Mouse (Mus musculus) limb, embryonic 12.5 days (tissue): ENCODE measurements at regions not wholly inside any gene's neighbourhood (a gene's known extent, or its start where the extent isn't known, plus 50 kb on each side); places are given as distances from the start of the nearest gene placed in this dataset.

ENCODE experiments used
- ATAC-seq: fragments of 200-750 bp; cut with Nextera tagmentation; 2 replicates; pipeline ENCODE4 v1.8.0; 2017; ENCODE audit warnings: low read depth, moderate TSS enrichment; ENCODE audit not compliant: insufficient number of reproducible peaks, insufficient read depth, low FRiP score, low TSS enrichment
- H3K27ac ChIP-seq: fragments of 300-500 bp; sonication (generic); 2 replicates; pipeline ENCODE4 v1.5.1; 2016; ENCODE audit warnings: mild to moderate bottlenecking, moderate library complexity
- H3K27me3 ChIP-seq: fragments of 300-500 bp; sonication (generic); 2 replicates; pipeline ENCODE4 v1.6.1; 2016; ENCODE audit warnings: mild to moderate bottlenecking, moderate library complexity
- H3K36me3 ChIP-seq: fragments of 300-500 bp; sonication (generic); 2 replicates; pipeline ENCODE4 v1.6.1; 2016; ENCODE audit warnings: mild to moderate bottlenecking, moderate library complexity
- H3K4me1 ChIP-seq: fragments of 300-500 bp; sonication (generic); replicated peaks from 2 replicates; pipeline ENCODE4 v1.6.1; 2016
- H3K4me2 ChIP-seq: fragments of 300-500 bp; sonication (generic); 2 replicates; pipeline ENCODE4 v1.6.1; 2016; ENCODE audit warnings: mild to moderate bottlenecking, moderate library complexity
- H3K4me3 ChIP-seq: fragments of 300-500 bp; sonication (generic); replicated peaks from 2 replicates; pipeline ENCODE4 v1.5.1; 2016; ENCODE audit warnings: mild to moderate bottlenecking
- H3K9ac ChIP-seq: fragments of 300-500 bp; sonication (generic); replicated peaks from 2 replicates; pipeline ENCODE4 v1.6.1; 2016; ENCODE audit warnings: mild to moderate bottlenecking, moderate library complexity
- H3K9me3 ChIP-seq: fragments of 300-500 bp; sonication (generic); 2 replicates; pipeline ENCODE4 v1.6.1; 2016; ENCODE audit warnings: mild to moderate bottlenecking, moderate library complexity
- WGBS: fragments of 180-500 bp; shearing (Covaris S2); methylation state at CpG from one replicate; pipeline ENCODE4 v1.1.7; 2016; 5-methylcytosine and 5-hydroxymethylcytosine counted together

DNA sequence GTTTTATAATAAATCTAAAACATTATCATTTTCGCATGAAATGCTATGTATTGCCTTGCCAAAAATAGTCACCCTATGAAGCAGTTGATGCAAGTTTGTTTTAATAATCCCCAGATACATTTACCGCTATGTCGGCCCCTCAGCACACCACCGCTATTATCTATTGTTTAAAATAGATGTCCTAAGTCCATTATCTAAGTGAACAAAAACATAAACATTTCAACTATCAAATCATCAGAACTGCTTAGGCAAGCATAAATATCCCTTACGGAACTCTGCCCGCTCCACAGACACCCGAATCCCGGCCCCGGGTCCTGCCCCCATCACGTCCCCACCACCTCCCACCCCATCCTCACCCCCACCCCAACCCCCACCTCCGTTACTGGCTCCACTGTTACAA is 196.8 kb upstream of the Paip1 start:
- no peak for ATAC-seq
- WGBS = 95% methylated on average over 11 of the region's 11 CpGs

DNA sequence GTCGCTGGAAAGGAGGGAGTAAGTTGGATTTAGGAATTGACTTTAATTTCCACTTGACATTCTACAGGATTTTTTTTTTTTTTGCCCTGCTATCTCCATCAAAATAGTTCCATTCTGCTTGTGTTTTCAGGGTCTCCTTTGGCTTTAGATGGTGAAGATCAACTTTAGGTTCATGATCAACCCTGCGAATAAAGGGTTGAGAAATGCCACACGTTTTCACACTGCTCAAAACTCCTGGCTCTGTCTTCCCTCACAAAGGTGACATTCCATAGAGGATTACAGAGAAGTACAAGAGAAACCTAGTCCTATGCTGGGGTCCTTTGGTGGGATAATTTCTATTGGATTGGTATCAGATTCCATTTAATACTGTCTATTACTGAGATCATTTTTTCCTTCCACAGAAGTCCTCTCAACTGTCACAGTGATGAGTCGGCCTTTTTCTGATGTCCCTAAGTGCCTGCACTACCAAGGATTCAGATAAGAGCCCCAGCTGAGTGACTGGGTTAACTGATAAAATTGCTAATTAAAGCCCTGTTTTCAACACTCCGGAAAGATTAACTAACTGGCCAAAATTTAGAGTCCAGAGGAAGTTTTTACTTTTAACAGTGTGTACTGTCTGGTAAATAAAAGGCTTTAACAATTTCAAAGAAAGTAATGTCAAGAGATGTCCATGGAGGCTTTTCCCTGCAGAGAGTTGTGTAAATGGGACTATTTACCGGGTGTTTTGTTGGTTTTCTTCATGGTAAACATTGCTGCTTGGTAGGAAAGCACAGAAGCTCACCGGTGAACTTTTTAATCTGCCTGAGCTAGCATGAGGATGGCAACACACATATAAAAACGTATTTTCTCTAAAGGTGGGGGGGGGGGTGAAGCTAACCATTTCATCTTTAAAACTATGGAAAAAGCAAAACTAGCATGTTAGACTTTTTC is 196.0 kb upstream of the Paip1 start:
- H3K4me2 ChIP-seq = no peak overlapping the region
- no peaks in the 10 kb centered on the region for H3K27me3 ChIP-seq
- WGBS = 70% methylated on average over 8 of the region's 8 CpGs
- no peak overlapping the region for H3K27ac ChIP-seq
- no peak for ATAC-seq
- no peaks in the 10 kb centered on the region for H3K9me3 ChIP-seq
- H3K4me1 ChIP-seq = no peaks in the 10 kb centered on the region
- no peak overlapping the region for H3K9ac ChIP-seq
- H3K36me3 ChIP-seq = no peaks in the 10 kb centered on the region
- no peak overlapping the region for H3K4me3 ChIP-seq

More for the DNA sequence above, 196.8 kb upstream of the Paip1 start:
- Histone ChIP-seq H3K9me3 (no peaks in the 10 kb centered on the region), H3K4me1 (no peaks in the 10 kb centered on the region), H3K4me3 (no peak overlapping the region), H3K27ac (no peak overlapping the region), H3K9ac (no peak overlapping the region), H3K27me3 (no peaks in the 10 kb centered on the region), H3K36me3 (no peaks in the 10 kb centered on the region), H3K4me2 (no peak overlapping the region)

DNA sequence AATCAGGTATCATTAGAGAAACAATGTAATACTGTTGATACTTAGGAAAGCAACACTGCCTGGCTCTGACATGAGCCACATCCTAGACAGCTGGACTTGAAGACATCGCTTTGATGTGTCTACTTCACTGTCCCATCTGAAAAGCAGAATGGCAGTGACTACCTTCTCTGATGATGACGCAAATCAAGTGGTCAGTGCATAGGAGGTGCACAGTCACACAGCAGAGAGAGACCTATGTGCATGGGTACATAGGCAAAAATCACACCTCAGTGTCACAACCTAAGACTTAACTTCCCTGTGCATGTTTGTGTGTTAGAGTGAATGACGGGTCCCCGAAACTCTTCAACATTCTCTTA is 195.4 kb upstream of the Paip1 start:
- no peaks in the 10 kb centered on the region for H3K4me1 ChIP-seq
- ATAC-seq = no peak
- H3K4me2 ChIP-seq = no peak overlapping the region
- no peak overlapping the region for H3K27ac ChIP-seq
- H3K27me3 ChIP-seq = no peaks in the 10 kb centered on the region
- no peak overlapping the region for H3K9ac ChIP-seq
- no peak overlapping the region for H3K4me3 ChIP-seq
- H3K9me3 ChIP-seq = no peaks in the 10 kb centered on the region
- WGBS = 82% methylated on average over 4 of the region's 4 CpGs
- no peaks in the 10 kb centered on the region for H3K36me3 ChIP-seq

DNA sequence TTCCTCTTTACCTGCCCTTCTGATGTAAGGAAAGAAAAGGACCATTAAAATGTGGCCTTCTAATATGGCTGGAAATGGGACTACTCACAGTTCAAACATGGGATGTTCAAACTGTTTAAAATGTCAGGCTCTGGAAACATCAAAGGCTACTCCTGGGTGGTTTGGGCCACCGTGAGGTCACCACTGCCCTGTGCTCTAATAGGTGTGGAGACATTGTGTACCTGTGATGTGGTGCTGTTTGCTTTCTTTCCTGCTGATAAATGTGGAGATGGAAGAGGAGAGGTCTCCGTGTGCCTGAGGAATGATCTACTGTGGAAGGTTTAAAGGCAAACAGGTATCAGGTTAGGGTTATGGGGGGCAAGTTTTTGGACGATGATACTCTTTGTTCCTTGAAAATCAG is 194.5 kb upstream of the Paip1 start:
- no peak for ATAC-seq
- Histone ChIP-seq H3K9me3 (no peaks in the 10 kb centered on the region), H3K36me3 (no peaks in the 10 kb centered on the region), H3K4me3 (no peak overlapping the region), H3K27me3 (no peaks in the 10 kb centered on the region), H3K4me2 (no peak overlapping the region), H3K4me1 (no peaks in the 10 kb centered on the region), H3K27ac (no peak overlapping the region), H3K9ac (no peak overlapping the region)
- 49% methylated on average over 3 of the region's 3 CpGs for WGBS

DNA sequence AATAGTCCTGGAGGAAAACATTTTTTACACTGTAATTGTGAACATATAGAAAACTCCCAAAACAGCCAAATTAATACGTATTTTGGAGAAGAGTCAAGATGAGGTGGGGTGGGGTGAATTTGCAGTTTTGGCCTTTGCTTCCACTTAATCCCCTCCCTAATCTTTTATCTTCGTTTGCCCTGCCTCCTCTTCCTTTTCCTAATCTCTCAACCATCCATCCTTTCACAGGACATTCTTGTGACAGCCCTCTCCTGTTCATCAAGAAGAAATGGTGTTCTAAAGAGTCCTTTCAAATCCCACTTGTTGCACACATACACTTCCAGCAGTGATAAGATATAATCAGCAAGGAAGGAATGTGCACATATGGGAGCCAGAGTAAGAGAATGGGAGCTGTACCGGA is 186.0 kb upstream of the Paip1 start:
- Histone ChIP-seq H3K9me3 (no peaks in the 10 kb centered on the region), H3K4me3 (no peak overlapping the region), H3K4me1 (0 out of 2 replicates have a peak, but pooled peaks cover 4% of the 10 kb centered on the region), H3K4me2 (no peak overlapping the region), H3K27ac (no peak overlapping the region), H3K27me3 (no peaks in the 10 kb centered on the region), H3K36me3 (no peaks in the 10 kb centered on the region), H3K9ac (no peak overlapping the region)
- no peak for ATAC-seq
- WGBS = 64% methylated on average over 3 of the region's 3 CpGs

DNA sequence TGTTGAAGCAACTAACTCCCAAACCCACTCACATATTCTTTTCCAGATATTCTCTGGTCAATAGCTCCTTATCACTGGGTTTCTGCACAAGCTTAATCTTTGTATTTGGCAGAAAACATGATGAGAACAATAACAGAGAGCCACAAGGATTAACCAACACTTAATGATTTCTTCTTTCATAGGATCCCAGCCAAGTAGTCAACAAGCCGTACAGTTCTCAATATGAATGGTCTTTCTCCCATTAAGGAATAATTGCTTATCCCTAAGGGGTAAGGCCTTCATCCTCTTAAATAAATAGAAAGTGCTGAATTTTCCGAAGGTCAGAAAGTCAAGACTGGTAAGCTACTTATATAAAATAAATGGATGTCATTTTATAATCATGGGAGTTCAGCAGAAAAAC is 181.3 kb upstream of the Paip1 start:
- Histone ChIP-seq H3K9ac (no peak overlapping the region), H3K36me3 (no peaks in the 10 kb centered on the region), H3K9me3 (no peaks in the 10 kb centered on the region), H3K4me3 (no peak overlapping the region), H3K4me2 (no peak overlapping the region), H3K27ac (no peak overlapping the region), H3K4me1 (0 out of 2 replicates have a peak, but pooled peaks cover 4% of the 10 kb centered on the region), H3K27me3 (no peaks in the 10 kb centered on the region)
- WGBS = 82% methylated on average over 2 of the region's 2 CpGs
- no peak for ATAC-seq

DNA sequence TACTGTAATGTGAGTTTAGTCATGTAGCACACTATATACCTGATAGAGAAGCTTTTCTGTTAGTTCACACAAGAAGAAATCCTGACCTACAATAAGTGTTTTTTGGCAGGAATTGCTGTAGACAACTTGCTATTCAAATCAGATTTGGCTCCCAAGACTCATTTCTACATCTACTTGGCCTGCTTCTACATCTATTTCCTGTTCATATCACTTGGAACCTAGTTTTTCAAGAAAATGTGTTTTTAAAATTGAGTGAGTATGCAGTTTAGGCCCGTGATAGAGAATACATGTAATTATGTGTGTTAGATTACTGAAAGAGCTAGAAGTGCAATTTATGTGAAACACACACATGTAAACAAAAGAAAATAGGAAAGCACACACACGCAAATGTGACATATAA is 176.4 kb upstream of the Paip1 start:
- Histone ChIP-seq H3K4me2 (no peak overlapping the region), H3K9me3 (no peaks in the 10 kb centered on the region), H3K4me1 (no peaks in the 10 kb centered on the region), H3K36me3 (no peaks in the 10 kb centered on the region), H3K27ac (no peak overlapping the region), H3K27me3 (no peaks in the 10 kb centered on the region), H3K4me3 (no peak overlapping the region), H3K9ac (no peak overlapping the region)
- no peak for ATAC-seq
- 92% methylated on average over 2 of the region's 2 CpGs for WGBS

DNA sequence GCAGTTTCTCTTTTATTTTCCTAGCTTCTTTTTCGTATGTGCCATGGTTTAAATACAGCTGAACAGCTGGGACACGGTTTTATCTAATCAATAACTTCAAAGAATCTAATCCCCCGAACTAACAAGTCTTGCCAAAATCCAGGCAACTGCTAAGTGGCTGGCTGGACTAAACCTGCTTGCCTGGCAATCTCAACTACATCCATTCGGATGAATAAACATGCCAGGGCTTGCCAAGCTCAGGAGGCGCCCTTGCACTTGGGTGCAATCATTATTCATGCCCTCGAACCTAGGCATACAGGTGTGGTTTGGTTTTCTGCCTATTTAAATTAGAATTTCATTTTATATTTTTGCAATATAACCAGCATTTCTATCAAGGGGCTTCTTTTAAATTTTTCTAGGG is 172.1 kb upstream of the Paip1 start:
- H3K27ac ChIP-seq = no peak overlapping the region
- H3K9me3 ChIP-seq = no peaks in the 10 kb centered on the region; the same call in 1 of the 2 replicates
- H3K4me1 ChIP-seq = no peaks in the 10 kb centered on the region
- no peaks in the 10 kb centered on the region for H3K36me3 ChIP-seq
- WGBS = 69% methylated on average over 6 of the region's 6 CpGs
- no peak for ATAC-seq
- H3K4me2 ChIP-seq = no peak overlapping the region
- H3K27me3 ChIP-seq = no peaks in the 10 kb centered on the region
- H3K4me3 ChIP-seq = no peak overlapping the region
- no peak overlapping the region for H3K9ac ChIP-seq

DNA sequence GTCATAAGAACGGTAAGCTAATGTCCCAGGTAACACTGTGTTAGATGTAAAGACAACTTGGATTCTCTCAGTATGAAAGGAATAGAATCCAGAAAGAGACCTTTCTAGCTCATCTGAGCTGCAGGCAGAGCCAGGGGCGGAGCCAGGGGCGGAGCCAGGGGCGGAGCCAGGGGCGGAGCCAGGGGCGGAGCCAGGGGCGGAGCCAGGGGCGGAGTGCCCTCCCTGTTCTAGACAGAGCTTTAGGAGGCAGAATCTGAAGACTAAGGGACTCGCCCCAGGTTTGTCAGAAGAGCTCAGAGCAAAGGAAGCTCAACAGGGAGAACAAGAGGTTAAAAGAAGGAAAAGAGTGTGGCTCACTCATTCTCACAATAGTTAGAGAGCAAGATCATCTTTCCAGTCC is 169.9 kb upstream of the Paip1 start:
- no peak overlapping the region for H3K9ac ChIP-seq
- H3K9me3 ChIP-seq = no peaks in the 10 kb centered on the region; the same call in 1 of the 2 replicates
- H3K36me3 ChIP-seq = no peaks in the 10 kb centered on the region
- H3K4me1 ChIP-seq = no peaks in the 10 kb centered on the region
- WGBS = 80% methylated on average over 9 of the region's 9 CpGs
- H3K4me2 ChIP-seq = no peak overlapping the region
- no peak for ATAC-seq
- no peak overlapping the region for H3K4me3 ChIP-seq
- no peak overlapping the region for H3K27ac ChIP-seq
- H3K27me3 ChIP-seq = no peaks in the 10 kb centered on the region

DNA sequence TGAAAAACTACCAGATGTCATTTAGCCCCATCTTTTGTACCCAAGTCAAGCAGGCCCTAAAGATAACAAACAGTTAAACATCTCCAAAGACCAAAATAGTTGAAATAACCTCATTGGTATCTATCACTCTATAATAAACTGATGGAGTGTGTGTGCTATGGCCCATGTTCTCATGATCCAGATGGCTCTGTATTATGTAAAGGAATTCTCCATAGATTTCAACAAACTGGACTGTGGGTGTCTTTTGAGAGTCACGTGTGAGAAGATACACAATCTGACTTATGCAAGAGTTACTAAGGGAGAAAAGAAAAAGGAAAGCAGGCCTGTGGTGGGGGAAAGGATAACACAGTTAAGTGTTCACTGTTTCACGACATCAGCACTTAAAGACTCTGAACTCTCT is 164.8 kb upstream of the Paip1 start:
- 73% methylated on average over 2 of the region's 2 CpGs for WGBS
- no peak overlapping the region for H3K4me3 ChIP-seq
- ATAC-seq = no peak
- no peaks in the 10 kb centered on the region for H3K36me3 ChIP-seq
- H3K27ac ChIP-seq = no peak overlapping the region
- no peaks in the 10 kb centered on the region for H3K4me1 ChIP-seq
- no peak overlapping the region for H3K9ac ChIP-seq
- H3K9me3 ChIP-seq = no peaks in the 10 kb centered on the region; the same call in 1 of the 2 replicates
- H3K27me3 ChIP-seq = no peaks in the 10 kb centered on the region
- H3K4me2 ChIP-seq = no peak overlapping the region

DNA sequence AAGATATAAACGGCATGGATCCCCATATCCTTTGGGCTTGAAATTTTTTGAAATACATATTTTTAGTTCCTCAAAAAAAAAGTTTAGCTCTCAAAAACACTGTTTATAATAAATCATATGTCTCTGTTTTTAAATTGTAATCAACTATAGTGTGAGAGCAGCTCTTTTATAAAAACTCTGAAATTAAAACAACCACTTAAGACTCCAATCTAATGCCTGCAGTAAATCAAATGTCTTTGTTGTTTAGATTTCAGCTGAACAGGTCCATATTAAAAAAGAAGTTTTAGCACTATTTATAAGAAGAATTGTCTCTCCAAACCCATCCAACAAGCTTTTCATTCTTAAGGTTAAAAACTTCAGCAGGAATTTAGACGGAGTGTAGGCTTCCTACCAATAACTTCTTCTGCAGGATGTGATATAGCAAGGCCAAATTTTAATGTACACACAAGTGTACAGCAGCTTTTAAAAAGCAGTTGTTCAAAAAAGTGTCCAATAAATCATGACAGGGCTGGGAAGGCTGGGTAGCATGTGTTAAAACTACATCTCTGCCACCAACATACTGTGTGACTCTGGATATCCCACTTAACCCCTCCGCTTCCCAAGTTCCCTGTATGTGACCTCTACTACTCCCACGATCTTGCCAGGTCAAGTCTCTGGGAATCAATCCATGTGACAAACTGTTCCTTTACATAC is 160.6 kb upstream of the Paip1 start:
- ATAC-seq = no peak
- H3K4me2 ChIP-seq = no peak overlapping the region
- H3K27me3 ChIP-seq = no peaks in the 10 kb centered on the region
- H3K9me3 ChIP-seq = no peaks in the 10 kb centered on the region
- no peaks in the 10 kb centered on the region for H3K4me1 ChIP-seq
- H3K9ac ChIP-seq = no peak overlapping the region
- H3K36me3 ChIP-seq = no peaks in the 10 kb centered on the region
- no peak overlapping the region for H3K27ac ChIP-seq
- 79% methylated on average over 4 of the region's 4 CpGs for WGBS
- H3K4me3 ChIP-seq = no peak overlapping the region
